Mouse (Mus musculus) ES-Bruce4 (cell line): ENCODE measurements at regions not wholly inside any gene's neighbourhood (a gene's known extent, or its start where the extent isn't known, plus 50 kb on each side); places are given as distances from the start of the nearest gene placed in this dataset.

Experiments
- CTCF ChIP-seq: IDR thresholded peaks from one replicate; pipeline ENCODE4 v1.8.1; 2011; ENCODE audit warnings: low read depth, low read length
- EP300 ChIP-seq: IDR thresholded peaks from 2 replicates; pipeline ENCODE4 v1.6.1; 2011; ENCODE audit warnings: low read depth, low read length; ENCODE audit not compliant: insufficient read depth
- POLR2A ChIP-seq: IDR thresholded peaks from one replicate; pipeline ENCODE4 v1.8.1; 2011; ENCODE audit warnings: low read length; ENCODE audit not compliant: insufficient read depth

DNA sequence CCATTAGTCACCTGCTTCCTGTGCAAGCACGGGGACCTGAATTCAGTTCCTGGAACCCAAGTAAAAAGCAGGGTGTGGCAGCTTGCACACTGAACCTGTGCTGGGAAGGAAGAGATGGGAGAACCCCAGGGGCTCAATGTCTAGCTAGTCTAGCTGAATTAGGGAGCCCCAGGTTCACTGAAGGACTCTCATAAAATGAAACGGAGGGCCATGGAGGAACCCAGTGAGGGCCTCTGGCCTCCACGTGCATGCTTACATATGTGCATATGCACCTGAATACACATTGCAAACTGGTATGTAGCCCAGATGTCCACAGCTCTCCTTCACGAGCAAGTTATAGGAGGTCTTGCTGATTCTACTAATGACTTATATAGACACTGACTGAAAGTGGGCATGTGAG lies 135.4 kb downstream of the Anxa2 start:
- TF ChIP-seq POLR2A (no peak), EP300 (no peak), CTCF (no peak)
